Mouse (Mus musculus): ENCODE measurements around the gene Cdhr5. TPM values are rescaled to one million over a fixed set of nuclear protein-coding genes. Genes with fewer than 3 reads are reported as not detected.

Gene Cdhr5
- total RNA-seq, 1 experiment = 0.13 TPM

DNA sequence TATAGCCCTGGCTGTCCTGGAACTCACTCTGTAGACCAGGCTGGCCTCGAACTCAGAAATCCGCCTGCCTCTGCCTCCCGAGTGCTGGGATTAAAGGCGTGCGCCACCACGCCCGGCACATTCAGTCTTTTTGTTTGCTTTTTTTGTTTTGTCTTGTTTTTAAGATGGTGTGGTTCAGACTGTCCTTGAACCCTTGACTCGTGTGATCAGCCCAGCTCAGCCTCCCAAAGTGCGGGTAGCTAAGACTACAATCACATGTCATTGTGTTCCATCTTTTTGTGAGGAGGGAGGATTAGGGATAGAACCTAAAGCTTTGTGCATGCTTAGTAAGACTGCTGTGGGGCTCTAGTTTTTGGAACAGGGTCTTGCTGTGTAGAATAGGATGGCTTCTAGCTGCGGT lies 45.0 kb downstream of the Cdhr5 start:
- H3K36me3 ChIP-seq (ENCODE audit: control insufficient read depth, insufficient read depth, low read length, poor library complexity, severe bottlenecking) = peaks cover 39% of the 10 kb centered on the region

DNA sequence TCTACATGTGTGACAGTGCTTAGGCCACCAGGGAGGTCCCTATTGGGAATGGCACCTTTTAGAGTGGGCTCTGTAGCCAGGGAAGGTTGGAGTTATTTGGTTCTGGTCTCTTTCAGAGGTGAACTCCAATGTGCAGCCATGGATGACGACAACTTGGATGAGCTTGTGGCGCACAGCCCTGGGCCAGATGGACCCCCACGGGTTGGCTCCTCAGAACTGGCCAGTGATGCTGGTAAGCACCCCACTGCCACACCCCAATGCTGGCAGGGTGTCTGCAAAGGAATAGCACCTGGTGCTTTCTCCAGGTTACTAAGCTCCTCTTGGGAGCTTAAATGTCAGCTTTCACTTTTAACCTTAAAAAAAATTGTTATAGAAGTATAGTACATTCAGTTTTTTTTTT lies 45.5 kb downstream of the Cdhr5 start:
- peaks cover 39% of the 10 kb centered on the region for H3K36me3 ChIP-seq (ENCODE audit: control insufficient read depth, insufficient read depth, low read length, poor library complexity, severe bottlenecking)
- no peak for TF ChIP-seq ZNF384 (IDR thresholded peaks at IDR 0.05; ENCODE audit: low read depth, low read length)
- no peak for TF ChIP-seq HCFC1 (IDR thresholded peaks at IDR 0.05; ENCODE audit: borderline replicate concordance, insufficient read depth, low read length)
- no peak for TF ChIP-seq MAFK (IDR thresholded peaks at IDR 0.05; ENCODE audit: insufficient read depth, low read depth, low read length)
- no peak for TF ChIP-seq ZC3H11A (IDR thresholded peaks at IDR 0.05; ENCODE audit: borderline replicate concordance, low read depth, low read length)
- no peak for TF ChIP-seq CHD2 (IDR thresholded peaks at IDR 0.05; ENCODE audit: low read depth, low read length)
- no peak for DNase-seq (ENCODE audit: low read depth, low spot score)
- H3K9ac ChIP-seq (ENCODE audit: insufficient read depth, low read depth, low read length, poor library complexity, severe bottlenecking) = no peak overlapping the region; the same call in 1 of the 2 replicates
- in situ Hi-C loops (cut with MboI; ENCODE audit: low sequenced_read_pairs in 2 of 2, unreplicated experiment in 2 of 2) = no loop called here
- H3K4me1 ChIP-seq (ENCODE audit: control insufficient read depth in 2 of 2, insufficient read depth in 2 of 2, low read length in 2 of 2, poor library complexity in 1 of 2) = peaks cover 0 to 6% of the 10 kb centered on the region in 2 experiments; a peak in 2 of 4 replicates
- H3K4me3 ChIP-seq (ENCODE audit: insufficient read depth in 1 of 2, low read depth in 1 of 2, low read length in 2 of 2, poor library complexity in 1 of 2, severe bottlenecking in 1 of 2) = no peak overlapping the region
- no peak overlapping the region for H3K27ac ChIP-seq (ENCODE audit: insufficient read depth, low read depth, low read length, poor library complexity, severe bottlenecking)
- H3K9me3 ChIP-seq (ENCODE audit: control insufficient read depth, insufficient read depth, low read depth, low read length) = no peaks in the 10 kb centered on the region

More for the DNA sequence above, 45.0 kb downstream of the Cdhr5 start:
- H3K4me1 ChIP-seq (ENCODE audit: control insufficient read depth in 2 of 2, insufficient read depth in 2 of 2, low read length in 2 of 2, poor library complexity in 1 of 2) = peaks cover 0 to 6% of the 10 kb centered on the region in 2 experiments; a peak in 2 of 4 replicates
- peak overlapping the region; percentile 23; the same call in 1 of the 2 replicates for H3K9ac ChIP-seq (ENCODE audit: insufficient read depth, low read depth, low read length, poor library complexity, severe bottlenecking)
- TF ChIP-seq ZNF384 (IDR thresholded peaks at IDR 0.05; ENCODE audit: low read depth, low read length) (no peak), HCFC1 (IDR thresholded peaks at IDR 0.05; ENCODE audit: borderline replicate concordance, insufficient read depth, low read length) (no peak), CHD2 (IDR thresholded peaks at IDR 0.05; ENCODE audit: low read depth, low read length) (no peak), ZC3H11A (IDR thresholded peaks at IDR 0.05; ENCODE audit: borderline replicate concordance, low read depth, low read length) (no peak), MAFK (IDR thresholded peaks at IDR 0.05; ENCODE audit: insufficient read depth, low read depth, low read length) (no peak)
- H3K9me3 ChIP-seq (ENCODE audit: control insufficient read depth, insufficient read depth, low read depth, low read length) = no peaks in the 10 kb centered on the region
- DNase-seq (ENCODE audit: low read depth, low spot score) = no peak
- in situ Hi-C loops (cut with MboI; ENCODE audit: low sequenced_read_pairs in 2 of 2, unreplicated experiment in 2 of 2) = no loop called here
- H3K4me3 ChIP-seq (ENCODE audit: insufficient read depth in 1 of 2, low read depth in 1 of 2, low read length in 2 of 2, poor library complexity in 1 of 2, severe bottlenecking in 1 of 2) = no peak overlapping the region
- H3K27ac ChIP-seq (ENCODE audit: insufficient read depth, low read depth, low read length, poor library complexity, severe bottlenecking) = no peak overlapping the region

DNA sequence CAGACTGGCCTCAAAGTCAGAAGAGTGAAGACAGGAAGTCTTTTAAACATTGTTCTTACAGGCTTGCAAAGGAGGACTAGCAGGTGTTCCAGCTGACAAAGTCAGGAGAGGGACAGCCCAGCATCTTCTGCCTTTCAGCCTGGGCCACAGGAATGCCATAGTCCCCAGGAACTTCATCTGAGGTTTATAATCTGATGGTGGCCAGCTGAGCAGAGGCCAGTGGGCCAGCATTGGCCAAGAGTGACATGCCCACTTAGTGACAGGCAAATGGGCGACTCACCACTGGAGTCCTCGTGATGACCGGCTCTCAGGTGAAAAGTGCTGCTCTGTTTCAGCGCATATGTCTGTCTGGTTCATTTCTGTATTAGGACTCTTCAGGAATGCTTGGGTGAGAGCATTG lies 46.0 kb downstream of the Cdhr5 start:
- Histone ChIP-seq H3K9ac (ENCODE audit: insufficient read depth, low read depth, low read length, poor library complexity, severe bottlenecking) (no peak overlapping the region), H3K36me3 (ENCODE audit: control insufficient read depth, insufficient read depth, low read length, poor library complexity, severe bottlenecking) (peaks cover 36% of the 10 kb centered on the region), H3K27ac (ENCODE audit: insufficient read depth, low read depth, low read length, poor library complexity, severe bottlenecking) (no peak overlapping the region), H3K4me3 (ENCODE audit: insufficient read depth in 1 of 2, low read depth in 1 of 2, low read length in 2 of 2, poor library complexity in 1 of 2, severe bottlenecking in 1 of 2) (no peak overlapping the region), H3K4me1 (ENCODE audit: control insufficient read depth in 2 of 2, insufficient read depth in 2 of 2, low read length in 2 of 2, poor library complexity in 1 of 2) (peaks cover 0 to 6% of the 10 kb centered on the region in 2 experiments; a peak in 2 of 4 replicates), H3K9me3 (ENCODE audit: control insufficient read depth, insufficient read depth, low read depth, low read length) (no peaks in the 10 kb centered on the region)
- in situ Hi-C loops (cut with MboI; ENCODE audit: low sequenced_read_pairs in 2 of 2, unreplicated experiment in 2 of 2) = no loop called here
- no peak for TF ChIP-seq ZNF384 (IDR thresholded peaks at IDR 0.05; ENCODE audit: low read depth, low read length)
- TF ChIP-seq MAFK (IDR thresholded peaks at IDR 0.05; ENCODE audit: insufficient read depth, low read depth, low read length) = no peak
- no peak for TF ChIP-seq HCFC1 (IDR thresholded peaks at IDR 0.05; ENCODE audit: borderline replicate concordance, insufficient read depth, low read length)
- no peak for TF ChIP-seq CHD2 (IDR thresholded peaks at IDR 0.05; ENCODE audit: low read depth, low read length)
- no peak for TF ChIP-seq ZC3H11A (IDR thresholded peaks at IDR 0.05; ENCODE audit: borderline replicate concordance, low read depth, low read length)
- no peak for DNase-seq (ENCODE audit: low read depth, low spot score)

DNA sequence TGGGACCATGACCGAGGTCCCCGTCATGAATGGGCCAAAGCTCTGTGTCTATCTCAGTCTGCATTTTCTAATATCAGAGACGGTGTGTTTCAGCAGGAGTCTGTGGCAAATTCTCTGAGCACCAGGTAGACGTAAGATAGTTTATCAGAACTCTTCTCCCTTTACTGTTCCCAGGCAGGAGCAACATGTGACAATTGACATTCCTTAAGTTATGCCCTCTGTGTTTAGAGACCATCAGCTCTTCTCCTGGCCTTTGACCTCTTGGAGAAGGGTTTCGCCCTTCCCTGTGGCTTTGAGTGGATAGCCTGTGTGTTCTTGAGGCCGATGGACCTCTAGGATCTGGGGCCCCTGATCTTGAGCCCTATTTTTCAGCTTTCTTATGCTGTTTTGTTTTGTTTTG lies 46.9 kb downstream of the Cdhr5 start:
- in situ Hi-C loops (cut with MboI; ENCODE audit: low sequenced_read_pairs in 2 of 2, unreplicated experiment in 2 of 2) = no loop called here
- H3K36me3 ChIP-seq (ENCODE audit: control insufficient read depth, insufficient read depth, low read length, poor library complexity, severe bottlenecking) = peaks cover 30% of the 10 kb centered on the region
- peak overlapping the region; percentile 69 to 95 for H3K4me3 ChIP-seq (ENCODE audit: insufficient read depth in 1 of 2, low read depth in 1 of 2, low read length in 2 of 2, poor library complexity in 1 of 2, severe bottlenecking in 1 of 2)
- no peak overlapping the region for H3K27ac ChIP-seq (ENCODE audit: insufficient read depth, low read depth, low read length, poor library complexity, severe bottlenecking)
- peaks cover 0 to 6% of the 10 kb centered on the region in 2 experiments; a peak in 2 of 4 replicates for H3K4me1 ChIP-seq (ENCODE audit: control insufficient read depth in 2 of 2, insufficient read depth in 2 of 2, low read length in 2 of 2, poor library complexity in 1 of 2)
- DNase-seq (ENCODE audit: low read depth, low spot score) = no peak
- TF ChIP-seq MAFK (IDR thresholded peaks at IDR 0.05; ENCODE audit: insufficient read depth, low read depth, low read length) (no peak), CHD2 (IDR thresholded peaks at IDR 0.05; ENCODE audit: low read depth, low read length) (no peak), HCFC1 (IDR thresholded peaks at IDR 0.05; ENCODE audit: borderline replicate concordance, insufficient read depth, low read length) (no peak), ZNF384 (IDR thresholded peaks at IDR 0.05; ENCODE audit: low read depth, low read length) (no peak), ZC3H11A (IDR thresholded peaks at IDR 0.05; ENCODE audit: borderline replicate concordance, low read depth, low read length) (no peak)
- peak overlapping the region; percentile 98 for H3K9ac ChIP-seq (ENCODE audit: insufficient read depth, low read depth, low read length, poor library complexity, severe bottlenecking)
- H3K9me3 ChIP-seq (ENCODE audit: control insufficient read depth, insufficient read depth, low read depth, low read length) = no peaks in the 10 kb centered on the region
